Mouse (Mus musculus) bone marrow, adult 2 months (tissue): ENCODE results near the gene Ipo9.

Experiments used
- CTCF ChIP-seq: fragments of 200-500 bp; IDR thresholded peaks from 2 replicates; pipeline ENCODE4 v1.5.1; 2011; ENCODE audit warnings: low read length, control low read depth; ENCODE audit not compliant: control insufficient read depth, insufficient read depth
- POLR2A ChIP-seq: fragments of 200-500 bp; IDR thresholded peaks from 2 replicates; pipeline ENCODE4 v1.6.1; 2011; ENCODE audit warnings: low read depth, mild to moderate bottlenecking, control low read depth, low read length, borderline replicate concordance; ENCODE audit not compliant: control insufficient read depth

DNA sequence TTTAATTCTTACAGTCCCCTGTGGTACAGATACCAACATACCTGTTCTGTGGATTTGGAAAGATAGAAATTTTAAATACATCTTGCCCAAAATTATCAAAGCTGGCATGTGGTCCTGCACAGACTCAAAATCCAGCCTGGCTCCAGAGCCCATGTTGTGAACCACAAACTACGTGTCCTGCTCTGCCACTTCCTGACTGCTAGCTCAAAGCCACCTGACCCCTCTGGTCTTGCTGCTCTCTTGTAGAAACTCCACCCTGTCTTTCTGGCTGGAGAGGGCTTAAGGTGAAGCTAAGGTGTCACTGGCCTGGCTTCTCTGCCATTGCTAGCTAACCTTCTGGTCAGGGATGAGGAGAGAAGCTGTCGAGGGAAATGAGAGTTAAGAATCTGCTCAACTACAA lies 51.3 kb downstream of the Ipo9 start:
- no peak for TF ChIP-seq POLR2A
- no peak for TF ChIP-seq CTCF
